10 mouse cellular contexts compared by ENCODE assay signal in the genomic region with DNA sequence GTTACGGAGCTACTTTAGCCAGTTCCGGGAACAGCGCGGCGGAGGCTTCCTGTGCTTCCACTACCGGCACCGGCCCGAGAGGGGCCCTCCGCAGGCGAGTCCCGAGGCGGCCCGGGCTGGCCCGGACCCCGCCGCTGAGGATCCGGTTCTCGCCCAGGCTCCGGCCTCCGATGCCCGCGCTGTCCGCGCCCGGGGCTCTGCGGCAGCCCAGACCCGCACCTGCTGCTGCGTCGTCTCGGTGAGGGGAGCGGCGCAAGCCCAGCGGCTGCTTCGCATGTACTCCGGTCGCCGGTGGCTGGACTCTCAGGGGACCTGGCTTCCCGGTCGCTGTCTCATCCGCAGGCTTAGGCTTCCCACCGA. TPM values are rescaled to one million over a fixed set of nuclear protein-coding genes. Genes with fewer than 3 reads are reported as not detected.
DNase-seq lines count a peak whose midpoint lies in the region; ATAC-seq lines count a peak whose summit lies in the region.
"Had no signal": no experiment of that assay in that cellular context is flagged by ENCODE, and none has a peak within 500 bp of the region (broad histone marks: within the 10 kb centered on the region; RNA-seq: fewer than 3 reads in every experiment).

No protein-coding gene starts in this region.

- 1% methylated on average over 41 of the region's 41 CpGs for WGBS in kidney, embryonic 15.5 days
- under 1% methylated on average over 41 of the region's 41 CpGs for WGBS in hindbrain, embryonic 16.5 days
- WGBS in midbrain, embryonic 15.5 days: under 1% methylated on average over 41 of the region's 41 CpGs

- no peaks in the 10 kb centered on the region for H3K27me3 ChIP-seq in kidney, embryonic 15.5 days
- H3K27me3 ChIP-seq in hindbrain, embryonic 16.5 days (replicated peaks; ENCODE audit: control insufficient read depth, insufficient read depth, low read length): no peaks in the 10 kb centered on the region
- no peaks in the 10 kb centered on the region for H3K27me3 ChIP-seq in midbrain, embryonic 15.5 days (replicated peaks)

- H3K4me1 ChIP-seq in kidney, embryonic 15.5 days: peaks cover 19% of the 10 kb centered on the region
- peaks cover 2% of the 10 kb centered on the region for H3K4me1 ChIP-seq in brown adipose tissue, adult 24 weeks (ENCODE audit: control insufficient read depth, insufficient read depth, insufficient read length, low read length)
- H3K4me1 ChIP-seq in hindbrain, embryonic 16.5 days (ENCODE audit: control insufficient read depth, insufficient read depth, low read depth, low read length): peaks cover 7% of the 10 kb centered on the region
- peaks cover 8% of the 10 kb centered on the region for H3K4me1 ChIP-seq in midbrain, embryonic 15.5 days

- ATAC-seq in kidney, embryonic 15.5 days (replicated peaks; ENCODE audit: low FRiP score): peak; percentile 63; the same call in 1 of the 2 replicates
- peak; percentile 65 for ATAC-seq in hindbrain, embryonic 16.5 days
- peak; percentile 69 for ATAC-seq in midbrain, embryonic 15.5 days (replicated peaks)

- H3K4me2 ChIP-seq in kidney, embryonic 15.5 days: peak overlapping the region; percentile 94
- peak overlapping the region; percentile 73 for H3K4me2 ChIP-seq in hindbrain, embryonic 16.5 days (ENCODE audit: low read length)
- peak overlapping the region; percentile 90 for H3K4me2 ChIP-seq in midbrain, embryonic 15.5 days

- H3K9me3 ChIP-seq in kidney, embryonic 15.5 days (replicated peaks): no peaks in the 10 kb centered on the region
- no peaks in the 10 kb centered on the region for H3K9me3 ChIP-seq in hindbrain, embryonic 16.5 days (ENCODE audit: control insufficient read depth, low read length)
- H3K9me3 ChIP-seq in midbrain, embryonic 15.5 days: no peaks in the 10 kb centered on the region

- peak overlapping the region; percentile 99 for H3K4me3 ChIP-seq in kidney, embryonic 15.5 days (replicated peaks)
- peak overlapping the region; percentile 90 for H3K4me3 ChIP-seq in brown adipose tissue, adult 24 weeks (ENCODE audit: insufficient read depth, low read depth, low read length)
- H3K4me3 ChIP-seq in hindbrain, embryonic 16.5 days (ENCODE audit: low read length): peak overlapping the region; percentile 96
- peak overlapping the region; percentile 99 for H3K4me3 ChIP-seq in midbrain, embryonic 15.5 days

- peak overlapping the region; percentile 94 for H3K27ac ChIP-seq in kidney, embryonic 15.5 days
- H3K27ac ChIP-seq in brown adipose tissue, adult 24 weeks (replicated peaks; ENCODE audit: low read depth, low read length): no peak overlapping the region
- H3K27ac ChIP-seq in hindbrain, embryonic 16.5 days (ENCODE audit: low read depth, low read length): 0 out of 2 replicates have a peak overlapping the region, but pooled peaks have one; percentile 37
- peak overlapping the region; percentile 86 for H3K27ac ChIP-seq in midbrain, embryonic 15.5 days

- H3K9ac ChIP-seq in kidney, embryonic 15.5 days: peak overlapping the region; percentile 90
- H3K9ac ChIP-seq in hindbrain, embryonic 16.5 days (ENCODE audit: low read depth, low read length): peak overlapping the region; percentile 76
- peak overlapping the region; percentile 92 for H3K9ac ChIP-seq in midbrain, embryonic 15.5 days

- DNase-seq in kidney, postnatal 10 days: no peak
- DNase-seq in adrenal gland, adult 8-10 months: no peak
- DNase-seq in embryo, embryonic 10 days (ENCODE audit: low spot score): no peak
- DNase-seq in cerebellum, adult 11 months: no peak

- H3K36me3 ChIP-seq in kidney, embryonic 15.5 days: peaks cover 26% of the 10 kb centered on the region
- H3K36me3 ChIP-seq in hindbrain, embryonic 16.5 days (ENCODE audit: control insufficient read depth, insufficient read depth, low read length): peaks cover 12% of the 10 kb centered on the region
- H3K36me3 ChIP-seq in midbrain, embryonic 15.5 days (replicated peaks): peaks cover 10% of the 10 kb centered on the region; the same call in 1 of the 2 replicates

RNA-seq across cellular contexts. Expression of gene Gpatch3, which starts 0.3 kb away (rescaled TPM):
- polyA plus RNA-seq in kidney, embryonic 15.5 days (2015; fragmentation: Nextera tagmentation; extraction: Ambion mirVana): 7.4 and 7.8 TPM in 2 replicates
- polyA plus RNA-seq in brown adipose tissue, adult 24 weeks (2012; ENCODE audit: insufficient read depth, insufficient read length, missing spikeins): 0.96 and 1.5 TPM in 2 replicates
- polyA plus RNA-seq in hindbrain, embryonic 16.5 days (2015; fragmentation: Nextera tagmentation; extraction: Ambion mirVana): 5.9 and 7.6 TPM in 2 replicates
- polyA plus RNA-seq in midbrain, embryonic 15.5 days (2015; fragmentation: Nextera tagmentation; extraction: Ambion mirVana): 8.1 and 9.1 TPM in 2 replicates
- total RNA-seq in adrenal gland, adult 8-10 months (2022): 10 to 100 TPM in 2 of 4 experiments, 1 to 10 TPM in 2; 6.1 to 15.6 (median 9.6) TPM

RNA-seq across cellular contexts. Expression of gene Gpn2, which starts 9.3 kb away (rescaled TPM):
- 19.8 and 20.3 TPM in 2 replicates for polyA plus RNA-seq in kidney, embryonic 15.5 days (2015; fragmentation: Nextera tagmentation; extraction: Ambion mirVana)
- polyA plus RNA-seq in brown adipose tissue, adult 24 weeks (2012; ENCODE audit: insufficient read depth, insufficient read length, missing spikeins): 8.1 TPM in 2 replicates
- polyA plus RNA-seq in hindbrain, embryonic 16.5 days (2015; fragmentation: Nextera tagmentation; extraction: Ambion mirVana): 16.6 and 16.9 TPM in 2 replicates
- 18.2 and 21.2 TPM in 2 replicates for polyA plus RNA-seq in midbrain, embryonic 15.5 days (2015; fragmentation: Nextera tagmentation; extraction: Ambion mirVana)
- total RNA-seq in adrenal gland, adult 8-10 months (2022): 10 to 100 TPM; 17.0 to 19.4 (median 18.5) TPM

RNA-seq across cellular contexts. Expression of gene Nr0b2, which starts 21.6 kb away (rescaled TPM):
- 0.44 and 0.64 TPM in 2 replicates for polyA plus RNA-seq in kidney, embryonic 15.5 days (2015; fragmentation: Nextera tagmentation; extraction: Ambion mirVana)
- polyA plus RNA-seq in brown adipose tissue, adult 24 weeks (2012; ENCODE audit: insufficient read depth, insufficient read length, missing spikeins): not detected in 2 replicates
- polyA plus RNA-seq in hindbrain, embryonic 16.5 days (2015; fragmentation: Nextera tagmentation; extraction: Ambion mirVana): 0.36 TPM in 1 of 2 replicates, not detected in the other
- polyA plus RNA-seq in midbrain, embryonic 15.5 days (2015; fragmentation: Nextera tagmentation; extraction: Ambion mirVana): 0.15 TPM in 1 of 2 replicates, not detected in the other
- total RNA-seq in adrenal gland, adult 8-10 months (2022): 10 to 100 TPM; 39.6 to 62.0 (median 48.8) TPM
- total RNA-seq: hematopoietic stem cell, adult 5-6 weeks had no signal
- polyA plus RNA-seq: urinary bladder, adult 2 months had no signal

RNA-seq across cellular contexts. Expression of gene Sfn, which starts 27.1 kb away (rescaled TPM):
- polyA plus RNA-seq in kidney, embryonic 15.5 days (2015; fragmentation: Nextera tagmentation; extraction: Ambion mirVana): 9.8 and 13.3 TPM in 2 replicates
- polyA plus RNA-seq in brown adipose tissue, adult 24 weeks (2012; ENCODE audit: insufficient read depth, insufficient read length, missing spikeins): 1.2 and 1.3 TPM in 2 replicates
- 2.1 and 2.2 TPM in 2 replicates for polyA plus RNA-seq in hindbrain, embryonic 16.5 days (2015; fragmentation: Nextera tagmentation; extraction: Ambion mirVana)
- 1.2 and 3.4 TPM in 2 replicates for polyA plus RNA-seq in midbrain, embryonic 15.5 days (2015; fragmentation: Nextera tagmentation; extraction: Ambion mirVana)
- 1 to 10 TPM; 2.0 to 3.0 (median 2.3) TPM for total RNA-seq in adrenal gland, adult 8-10 months (2022)

RNA-seq across cellular contexts. Expression of gene Nudc, which starts 29.0 kb away (rescaled TPM):
- 334 and 359 TPM in 2 replicates for polyA plus RNA-seq in kidney, embryonic 15.5 days (2015; fragmentation: Nextera tagmentation; extraction: Ambion mirVana)
- polyA plus RNA-seq in brown adipose tissue, adult 24 weeks (2012; ENCODE audit: insufficient read depth, insufficient read length, missing spikeins): 75.2 and 77.0 TPM in 2 replicates
- polyA plus RNA-seq in hindbrain, embryonic 16.5 days (2015; fragmentation: Nextera tagmentation; extraction: Ambion mirVana): 246 and 265 TPM in 2 replicates
- 246 and 255 TPM in 2 replicates for polyA plus RNA-seq in midbrain, embryonic 15.5 days (2015; fragmentation: Nextera tagmentation; extraction: Ambion mirVana)
- total RNA-seq in adrenal gland, adult 8-10 months (2022): 100 to 1,000 TPM; 135 to 175 (median 167) TPM
